ENCODE assay signal across 21 mouse cellular contexts in genomic region chr14:40889704-40890103, GRCm38 (mm10). TPM values are rescaled to one million over a fixed set of nuclear protein-coding genes. Genes with fewer than 3 reads are reported as not detected.
DNase-seq lines count a peak whose midpoint lies in the region; ATAC-seq and TF ChIP-seq lines count a peak whose summit lies in the region.
"Had no signal": no experiment of that assay in that cellular context is flagged by ENCODE, and none has a peak within 500 bp of the region (broad histone marks: within the 10 kb centered on the region; RNA-seq: fewer than 3 reads in every experiment).

No protein-coding gene starts in this region.

- H3K9me3 ChIP-seq in lung, embryonic 16.5 days (ENCODE audit: control insufficient read depth, low read length): no peaks in the 10 kb centered on the region
- no peaks in the 10 kb centered on the region for H3K9me3 ChIP-seq in heart, postnatal 0 days (replicated peaks; ENCODE audit: control insufficient read depth, low read length)
- H3K9me3 ChIP-seq: hindbrain, embryonic 12.5 days; kidney, embryonic 15.5 days; limb, embryonic 12.5 days had no signal

- peaks cover 5% of the 10 kb centered on the region; the same call in 1 of the 2 replicates for H3K4me1 ChIP-seq in lung, embryonic 16.5 days (replicated peaks; ENCODE audit: control insufficient read depth, insufficient read depth, low read length)
- peaks cover 9% of the 10 kb centered on the region for H3K4me1 ChIP-seq in heart, postnatal 0 days (ENCODE audit: control insufficient read depth, insufficient read depth)

- no peak overlapping the region for H3K4me3 ChIP-seq in lung, embryonic 16.5 days (ENCODE audit: low read length)
- no peak overlapping the region for H3K4me3 ChIP-seq in heart, postnatal 0 days (ENCODE audit: low read depth, low read length)
- H3K4me3 ChIP-seq: hindbrain, embryonic 12.5 days; kidney, embryonic 15.5 days; layer of hippocampus, adult 2 months; left cerebral cortex, adult 2 months; limb, embryonic 12.5 days had no signal

- intact Hi-C loops in gastrocnemius, postnatal 36 days (cut with DNase I): no loop called here

- no peak overlapping the region for H3K27ac ChIP-seq in lung, embryonic 16.5 days (ENCODE audit: low read length)
- H3K27ac ChIP-seq in heart, postnatal 0 days (ENCODE audit: low read depth): no peak overlapping the region
- H3K27ac ChIP-seq: hindbrain, embryonic 12.5 days; kidney, embryonic 15.5 days; layer of hippocampus, adult 2 months; left cerebral cortex, adult 2 months; limb, embryonic 12.5 days; liver, embryonic 14.5 days had no signal

- 49% methylated on average over 4 of the region's 4 CpGs for WGBS in lung, embryonic 16.5 days
- WGBS in heart, postnatal 0 days: 62% methylated on average over 4 of the region's 4 CpGs

- no peak overlapping the region for H3K4me2 ChIP-seq in lung, embryonic 16.5 days (ENCODE audit: low read depth, low read length)
- no peak overlapping the region for H3K4me2 ChIP-seq in heart, postnatal 0 days (ENCODE audit: low read depth, low read length)
- H3K4me2 ChIP-seq: hindbrain, embryonic 12.5 days; kidney, embryonic 15.5 days; limb, embryonic 12.5 days had no signal

- peak; percentile 17 for DNase-seq in gastrocnemius, adult 18-20 months (ENCODE audit: low spot score)
- no peak for DNase-seq in gastrocnemius, postnatal 36 days
- no peak for DNase-seq in lung, postnatal 14 days
- DNase-seq in heart, postnatal 0 days (ENCODE audit: low spot score): no peak
- peak; percentile 29 for DNase-seq in lung, postnatal 25 days (ENCODE audit: low spot score)
- no peak for DNase-seq in thymus, postnatal 25 days
- DNase-seq in cerebellum, adult 11 months: no peak
- DNase-seq: cerebellum, postnatal 10 days; forebrain, postnatal 0 days; midbrain, embryonic 14.5 days; thymus, adult 18-20 months had no signal

- no peaks in the 10 kb centered on the region for H3K27me3 ChIP-seq in lung, embryonic 16.5 days (ENCODE audit: control insufficient read depth, insufficient read depth, low read depth, low read length)
- H3K27me3 ChIP-seq in heart, postnatal 0 days (ENCODE audit: control insufficient read depth, insufficient read depth, low read length): no peaks in the 10 kb centered on the region
- H3K27me3 ChIP-seq: CH12.LX; hindbrain, embryonic 12.5 days; kidney, embryonic 15.5 days; limb, embryonic 12.5 days had no signal

- H3K36me3 ChIP-seq in lung, embryonic 16.5 days (ENCODE audit: control insufficient read depth, insufficient read depth, low read length): no peaks in the 10 kb centered on the region
- H3K36me3 ChIP-seq in heart, postnatal 0 days (replicated peaks; ENCODE audit: control insufficient read depth, insufficient read depth, low read length): no peaks in the 10 kb centered on the region
- H3K36me3 ChIP-seq: hindbrain, embryonic 12.5 days; kidney, embryonic 15.5 days; limb, embryonic 12.5 days had no signal

- 0 out of 2 replicates have a peak, but pooled peaks have one; percentile 15 for ATAC-seq in lung, embryonic 16.5 days (ENCODE audit: low read depth)
- peak; percentile 32; the same call in 1 of the 2 replicates for ATAC-seq in heart, postnatal 0 days (ENCODE audit: insufficient read depth, low read depth)
- ATAC-seq: forebrain, postnatal 0 days; inflammation-experienced regulatory T-cells, adult 6 months had no signal

- TF ChIP-seq CTCF in heart, postnatal 0 days (IDR thresholded peaks at IDR 0.05; ENCODE audit: low read depth): no peak

- TF ChIP-seq EP300 in heart, postnatal 0 days (IDR thresholded peaks at IDR 0.05; ENCODE audit: low read depth): no peak

- H3K9ac ChIP-seq in lung, embryonic 16.5 days (ENCODE audit: low read length): no peak overlapping the region
- no peak overlapping the region for H3K9ac ChIP-seq in heart, postnatal 0 days (replicated peaks; ENCODE audit: low read depth, low read length)
- H3K9ac ChIP-seq: forebrain, postnatal 0 days; hindbrain, embryonic 12.5 days; kidney, embryonic 15.5 days; limb, embryonic 12.5 days; liver, embryonic 14.5 days had no signal

RNA-seq across cellular contexts. Expression of gene Sh2d4b, which starts 3.4 kb away (rescaled TPM):
- total RNA-seq in gastrocnemius, adult 18-20 months (2021): under 1 TPM; 0.09 to 0.14 TPM
- under 1 TPM; 0.33 to 0.44 TPM for total RNA-seq in gastrocnemius, postnatal 36 days (2021)
- polyA plus RNA-seq in lung, embryonic 16.5 days (2015; fragmentation: Nextera tagmentation; extraction: Ambion mirVana): 0.73 and 2.0 TPM in 2 replicates
- total RNA-seq in heart, postnatal 0 days (2014; rRNA removed; ENCODE audit: low replicate concordance): 0.46 and 1.0 TPM in 2 replicates
- 0.20 and 0.21 TPM in 2 replicates for polyA plus RNA-seq in heart, postnatal 0 days (2015; fragmentation: Nextera tagmentation; extraction: Ambion mirVana)
- total RNA-seq: granulocyte monocyte progenitor cell, adult 5-6 weeks had no signal

Comparison
In these comparisons a context has a peak if more than half of its experiments do, and no peak if none do; other contexts are left out.
1. DNase-seq: peak in gastrocnemius, adult 18-20 months (single experiment) and lung, postnatal 25 days (single experiment); none in gastrocnemius, postnatal 36 days (0 of 2), lung, postnatal 14 days (single experiment), heart, postnatal 0 days (single experiment), thymus, postnatal 25 days (single experiment) and cerebellum, adult 11 months (single experiment).